Mouse (Mus musculus) stomach, embryonic 15.5 days (tissue): ENCODE measurements around the gene Rhox4e. TPM values are rescaled to one million over a fixed set of nuclear protein-coding genes. Genes with fewer than 3 reads are reported as not detected.
"Not testable (repeated sequence)": the region's sequence is repeated elsewhere in the genome, so short reads cannot be mapped to it uniquely, and the experiment has no call there.

Experiments
- ATAC-seq: fragments of 200-750 bp; cut with Nextera tagmentation; 2 replicates; pipeline ENCODE4 v1.8.0; 2017; ENCODE audit warnings: low read depth, moderate number of reproducible peaks, moderate TSS enrichment; ENCODE audit not compliant: insufficient read depth, low FRiP score
- H3K27ac ChIP-seq: fragments of 300-500 bp; sonication (generic); 2 replicates; pipeline ENCODE4 v1.5.1; 2015; ENCODE audit warnings: mild to moderate bottlenecking, inconsistent platforms
- H3K27me3 ChIP-seq: fragments of 300-500 bp; sonication (generic); replicated peaks from 2 replicates; pipeline ENCODE4 v1.6.1; 2015; ENCODE audit warnings: inconsistent platforms
- H3K36me3 ChIP-seq: fragments of 300-500 bp; sonication (generic); 2 replicates; pipeline ENCODE4 v1.6.1; 2015; ENCODE audit warnings: inconsistent platforms
- H3K4me1 ChIP-seq: fragments of 300-500 bp; sonication (generic); 2 replicates; pipeline ENCODE4 v1.6.1; 2015; ENCODE audit warnings: inconsistent platforms
- H3K4me2 ChIP-seq: fragments of 300-500 bp; sonication (generic); 2 replicates; pipeline ENCODE4 v1.6.1; 2015; ENCODE audit warnings: mild to moderate bottlenecking, inconsistent platforms
- H3K4me3 ChIP-seq: fragments of 300-500 bp; sonication (generic); replicated peaks from 2 replicates; pipeline ENCODE4 v1.5.1; 2015; ENCODE audit warnings: inconsistent platforms
- H3K9ac ChIP-seq: fragments of 300-500 bp; sonication (generic); 2 replicates; pipeline ENCODE4 v1.6.1; 2015; ENCODE audit warnings: inconsistent platforms
- H3K9me3 ChIP-seq: fragments of 300-500 bp; sonication (generic); 2 replicates; pipeline ENCODE4 v1.6.1; 2016; ENCODE audit warnings: inconsistent platforms
- WGBS: fragments of 180-500 bp; shearing (Covaris S2); methylation state at CpG from one replicate; pipeline ENCODE4 v1.1.7; 2015; 5-methylcytosine and 5-hydroxymethylcytosine counted together
- polyA plus RNA-seq: library from polyadenylated mRNA; unstranded; fragments of >200 nt; fragmentation: Nextera tagmentation; extraction: Ambion mirVana; gene quantifications from 2 replicates; pipeline ENCODE4 v1.2.1, GENCODE M21; 2015

The Rhox4e gene
- polyA plus RNA-seq: not detected in 2 replicates

DNA sequence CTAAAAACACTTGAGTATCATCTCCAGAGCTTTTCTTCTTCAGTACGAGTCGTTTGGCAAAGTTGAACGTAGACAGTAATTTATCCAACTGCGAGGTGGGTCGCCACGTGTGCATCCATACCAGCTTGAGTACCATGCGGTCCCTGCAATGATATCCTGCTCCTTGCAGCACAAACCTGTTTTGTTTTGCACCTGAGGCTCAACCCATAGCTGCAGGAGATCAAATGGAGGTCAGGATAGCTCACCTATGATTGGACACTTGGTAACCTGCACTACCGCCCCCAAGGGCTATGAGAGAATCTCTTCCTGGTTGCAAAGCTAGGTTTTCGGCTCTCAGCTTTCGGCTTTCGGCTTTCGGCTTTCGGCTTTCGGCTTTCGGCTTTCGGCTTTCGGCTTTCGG, at the start of gene Rhox4e:
Rhox4e (plus strand) TSS at position 301 of the 400 bp plus-strand sequence.
- H3K4me2 ChIP-seq, H3K36me3 ChIP-seq, H3K27ac ChIP-seq, H3K9me3 ChIP-seq, H3K27me3 ChIP-seq, H3K4me1 ChIP-seq, ATAC-seq, H3K9ac ChIP-seq, H3K4me3 ChIP-seq: not testable (repeated sequence)
- WGBS: 97% methylated on average over 10 of the region's 18 CpGs

DNA sequence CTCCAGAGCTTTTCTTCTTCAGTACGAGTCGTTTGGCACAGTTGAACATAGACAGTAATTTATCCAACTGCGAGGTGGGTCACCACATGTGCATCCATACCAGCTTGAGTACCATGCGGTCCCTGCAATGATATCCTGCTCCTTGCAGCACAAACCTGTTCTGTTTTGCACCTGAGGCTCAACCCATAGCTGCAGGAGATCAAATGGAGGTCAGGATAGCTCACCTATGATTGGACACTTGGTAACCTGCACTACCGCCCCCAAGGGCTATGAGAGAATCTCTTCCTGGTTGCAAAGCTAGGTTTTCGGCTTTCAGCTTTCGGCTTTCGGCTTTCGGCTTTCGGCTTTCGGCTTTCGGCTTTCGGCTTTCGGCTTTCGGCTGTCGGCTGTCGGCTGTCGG, 43.2 kb upstream of the Rhox4e start, which contains the start of gene Rhox4d:
Rhox4d (plus strand) TSS at position 301 of the 400 bp plus-strand sequence.
- H3K36me3 ChIP-seq, H3K27ac ChIP-seq, H3K27me3 ChIP-seq, H3K4me2 ChIP-seq, H3K4me1 ChIP-seq, H3K9ac ChIP-seq, H3K4me3 ChIP-seq, ATAC-seq, H3K9me3 ChIP-seq: not testable (repeated sequence)
- WGBS: 92% methylated on average over 17 of the region's 18 CpGs

DNA sequence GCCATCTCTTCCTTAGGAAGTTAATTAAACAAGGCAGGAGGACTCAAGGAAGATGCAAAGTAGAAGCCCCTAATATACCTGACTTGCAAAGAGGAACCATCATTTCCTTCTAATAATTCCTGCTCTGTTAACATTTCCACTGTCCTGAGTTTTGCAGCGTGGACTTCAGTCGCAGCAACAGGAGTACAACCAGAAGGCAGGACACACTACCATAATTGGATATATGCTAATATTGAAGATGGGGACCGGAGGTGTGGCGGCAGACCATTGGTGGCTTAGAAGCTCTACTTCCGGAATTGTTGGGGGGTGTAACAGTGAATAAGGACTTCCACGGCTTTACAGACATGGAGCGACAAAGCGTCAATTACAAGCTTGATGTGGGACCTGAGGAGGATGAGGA, 27.1 kb upstream of the Rhox4e start, which contains the start of gene Rhox2e:
Rhox2e (plus strand) TSS at position 301 of the 400 bp plus-strand sequence.
- H3K36me3 ChIP-seq, H3K4me2 ChIP-seq, H3K9ac ChIP-seq, H3K4me1 ChIP-seq, H3K27me3 ChIP-seq, ATAC-seq, H3K4me3 ChIP-seq, H3K9me3 ChIP-seq, H3K27ac ChIP-seq: not testable (repeated sequence)
- WGBS: 89% methylated on average over 2 of the region's 8 CpGs

DNA sequence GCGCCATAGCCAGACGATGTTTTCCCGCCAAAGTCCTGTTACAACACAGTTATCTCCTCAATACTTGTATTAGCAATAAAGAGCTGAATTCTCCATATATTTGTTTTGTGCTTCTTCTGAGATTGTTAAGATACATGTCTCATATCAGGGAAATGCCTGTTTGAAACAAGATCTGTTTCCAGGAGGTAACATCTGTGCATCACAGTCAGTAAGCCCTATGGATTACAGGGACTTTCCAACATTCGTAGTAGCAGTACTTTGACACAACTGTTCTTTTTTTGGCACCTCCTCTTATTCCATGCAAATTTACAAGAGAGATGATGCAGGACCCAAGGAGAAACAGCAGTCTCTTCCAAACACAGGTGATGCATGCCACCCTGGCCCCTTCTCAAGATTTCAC, 15.5 kb upstream of the Rhox4e start, which contains the start of gene Rhox3e:
Rhox3e (plus strand) TSS at position 301 of the 400 bp plus-strand sequence.
- not testable (repeated sequence) for H3K4me1 ChIP-seq, H3K27ac ChIP-seq, H3K4me2 ChIP-seq, H3K36me3 ChIP-seq, H3K9me3 ChIP-seq, ATAC-seq, H3K27me3 ChIP-seq, H3K9ac ChIP-seq, H3K4me3 ChIP-seq
- WGBS: 88% methylated on average over 1 of the region's 4 CpGs

DNA sequence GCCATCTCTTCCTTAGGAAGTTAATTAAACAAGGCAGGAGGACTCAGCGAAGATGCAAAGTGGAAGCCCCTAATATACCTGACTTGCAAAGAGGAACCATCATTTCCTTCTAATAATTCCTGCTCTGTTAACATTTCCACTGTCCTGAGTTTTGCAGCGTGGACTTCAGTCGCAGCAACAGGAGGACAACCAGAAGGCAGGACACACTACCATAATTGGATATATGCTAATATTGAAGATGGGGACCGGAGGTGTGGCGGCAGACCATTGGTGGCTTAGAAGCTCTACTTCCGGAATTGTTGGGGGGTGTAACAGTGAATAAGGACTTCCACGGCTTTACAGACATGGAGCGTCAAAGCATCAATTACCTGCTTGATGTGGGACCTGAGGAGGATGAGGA, 13.9 kb downstream of the Rhox4e start, which contains the start of gene Rhox2f:
Rhox2f (plus strand) TSS at position 301 of the 400 bp plus-strand sequence.
- not testable (repeated sequence) for H3K36me3 ChIP-seq, H3K9ac ChIP-seq, H3K4me1 ChIP-seq, H3K27me3 ChIP-seq, H3K9me3 ChIP-seq, H3K4me3 ChIP-seq, H3K4me2 ChIP-seq, H3K27ac ChIP-seq, ATAC-seq
- WGBS: 90% methylated on average over 8 of the region's 8 CpGs

DNA sequence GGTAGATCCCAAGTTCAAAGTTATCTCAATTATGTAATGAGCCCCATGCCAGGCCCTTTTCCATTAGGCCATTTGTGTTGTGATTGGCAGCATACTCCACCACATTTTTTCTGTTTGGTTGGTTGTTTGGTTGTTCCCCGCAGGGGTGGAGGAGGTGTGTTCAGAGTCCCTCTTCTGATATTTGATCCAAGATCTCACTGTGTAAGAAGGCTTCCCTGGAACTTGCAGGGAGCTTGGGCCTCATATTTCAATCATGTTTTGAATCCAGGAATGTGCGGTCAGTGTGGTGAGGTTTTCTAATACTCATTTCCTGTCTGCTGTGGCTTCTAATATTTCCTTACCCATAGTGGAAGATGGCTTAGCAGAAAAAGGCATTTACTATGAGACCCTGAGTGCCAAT, 15.4 kb downstream of the Rhox4e start:
- H3K36me3 ChIP-seq, H3K4me3 ChIP-seq, H3K9me3 ChIP-seq, H3K4me1 ChIP-seq, ATAC-seq, H3K9ac ChIP-seq, H3K27ac ChIP-seq, H3K4me2 ChIP-seq, H3K27me3 ChIP-seq: not testable (repeated sequence)
- 50% methylated on average over 2 of the region's 2 CpGs for WGBS

DNA sequence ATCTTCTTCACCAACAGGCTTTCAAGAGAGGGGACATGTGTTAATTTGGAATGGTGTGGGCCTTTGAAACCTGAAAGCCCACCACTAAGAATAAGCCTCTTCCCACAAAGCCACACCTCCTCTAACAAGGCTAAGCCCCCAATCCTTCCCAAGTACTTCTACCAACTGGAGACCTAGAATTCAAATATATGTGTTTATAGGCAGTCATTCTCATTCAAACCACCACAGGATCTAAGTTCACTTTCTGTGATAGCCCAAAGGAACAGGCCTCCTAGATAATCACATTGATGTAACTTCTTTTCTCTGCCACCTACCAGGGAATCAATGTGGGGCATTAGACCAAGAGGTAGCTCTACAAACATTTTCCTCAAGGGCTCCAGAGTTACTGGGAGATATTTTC, 23.5 kb downstream of the Rhox4e start, which contains the start of gene Rhox3f:
Rhox3f (plus strand) TSS at position 301 of the 400 bp plus-strand sequence.
- not testable (repeated sequence) for ATAC-seq

DNA sequence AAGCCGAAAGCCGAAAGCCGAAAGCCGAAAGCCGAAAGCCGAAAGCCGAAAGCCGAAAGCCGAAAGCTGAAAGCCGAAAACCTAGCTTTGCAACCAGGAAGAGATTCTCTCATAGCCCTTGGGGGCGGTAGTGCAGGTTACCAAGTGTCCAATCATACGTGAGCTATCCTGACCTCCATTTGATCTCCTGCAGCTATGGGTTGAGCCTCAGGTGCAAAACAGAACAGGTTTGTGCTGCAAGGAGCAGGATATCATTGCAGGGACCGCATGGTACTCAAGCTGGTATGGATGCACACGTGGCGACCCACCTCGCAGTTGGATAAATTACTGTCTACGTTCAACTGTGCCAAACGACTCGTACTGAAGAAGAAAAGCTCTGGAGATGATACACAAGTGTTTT, 50.4 kb downstream of the Rhox4e start, which contains the start of gene Rhox4f:
Rhox4f (minus strand) TSS at position 101 of the 400 bp plus-strand sequence.
- H3K4me3 ChIP-seq, H3K4me2 ChIP-seq, H3K9me3 ChIP-seq, H3K27ac ChIP-seq, ATAC-seq, H3K36me3 ChIP-seq, H3K27me3 ChIP-seq, H3K4me1 ChIP-seq, H3K9ac ChIP-seq: not testable (repeated sequence)
- 94% methylated on average over 16 of the region's 19 CpGs for WGBS

More for the DNA sequence above, 23.5 kb downstream of the Rhox4e start, which contains the start of gene Rhox3f:
- not testable (repeated sequence) for H3K4me3 ChIP-seq, H3K36me3 ChIP-seq, H3K9me3 ChIP-seq, H3K4me1 ChIP-seq, H3K9ac ChIP-seq, H3K27ac ChIP-seq, H3K4me2 ChIP-seq, H3K27me3 ChIP-seq

Other genes with a start within 250 kb of the Rhox4e start
- gene Rhox3a2, start 177.4 kb upstream of the Rhox4e start, polyA plus RNA-seq: not detected in 2 replicates
- gene Rhox4a2, start 166.6 kb upstream of the Rhox4e start, polyA plus RNA-seq: 0.30 TPM in 1 of 2 replicates, not detected in the other
- not detected in 2 replicates for gene Rhox2b, start 145.3 kb upstream of the Rhox4e start, polyA plus RNA-seq
- gene Rhox4b, start 124.9 kb upstream of the Rhox4e start, polyA plus RNA-seq: not detected in 2 replicates
- not detected in 2 replicates for gene Rhox2c, start 103.7 kb upstream of the Rhox4e start, polyA plus RNA-seq
- gene Rhox3c, start 98.8 kb upstream of the Rhox4e start, polyA plus RNA-seq: not detected in 2 replicates
- not detected in 2 replicates for gene Rhox4c, start 77.1 kb upstream of the Rhox4e start, polyA plus RNA-seq
- gene Rhox2d, start 64.0 kb upstream of the Rhox4e start, polyA plus RNA-seq: not detected in 2 replicates
- not detected in 2 replicates for gene Rhox4d, start 43.1 kb upstream of the Rhox4e start, polyA plus RNA-seq
- gene Rhox2e, start 27.0 kb upstream of the Rhox4e start, polyA plus RNA-seq: not detected in 2 replicates
- not detected in 2 replicates for gene Rhox3e, start 15.4 kb upstream of the Rhox4e start, polyA plus RNA-seq
- not detected in 2 replicates for gene Rhox2f, start 14.0 kb downstream of the Rhox4e start, polyA plus RNA-seq
- gene Rhox3f, start 23.6 kb downstream of the Rhox4e start, polyA plus RNA-seq: not detected in 2 replicates
- not detected in 2 replicates for gene Rhox4f, start 50.3 kb downstream of the Rhox4e start, polyA plus RNA-seq
- not detected in 2 replicates for gene Rhox3g, start 71.2 kb downstream of the Rhox4e start, polyA plus RNA-seq
- not detected in 2 replicates for gene Rhox2g, start 86.1 kb downstream of the Rhox4e start, polyA plus RNA-seq
- not detected in 2 replicates for gene Rhox4g, start 93.9 kb downstream of the Rhox4e start, polyA plus RNA-seq
- not detected in 2 replicates for gene Rhox3h, start 111.4 kb downstream of the Rhox4e start, polyA plus RNA-seq
- not detected in 2 replicates for gene Rhox2h, start 115.9 kb downstream of the Rhox4e start, polyA plus RNA-seq
- 1.9 and 2.8 TPM in 2 replicates for gene Rhox5, start 247.4 kb downstream of the Rhox4e start, polyA plus RNA-seq